Mouse (Mus musculus) inflammation-experienced regulatory T-cells, adult 16 weeks (primary cell): ENCODE data around the gene Pxk. TPM values are rescaled to one million over a fixed set of nuclear protein-coding genes. Genes with fewer than 3 reads are reported as not detected.

Source experiments
- polyA plus RNA-seq: library from polyadenylated mRNA; unstranded; fragments of 100-300 nt; shearing (Covaris generic); gene quantifications from one replicate; pipeline ENCODE4 v1.2.1, GENCODE M21; 2017

Gene Pxk
- 40.2 TPM for polyA plus RNA-seq

DNA sequence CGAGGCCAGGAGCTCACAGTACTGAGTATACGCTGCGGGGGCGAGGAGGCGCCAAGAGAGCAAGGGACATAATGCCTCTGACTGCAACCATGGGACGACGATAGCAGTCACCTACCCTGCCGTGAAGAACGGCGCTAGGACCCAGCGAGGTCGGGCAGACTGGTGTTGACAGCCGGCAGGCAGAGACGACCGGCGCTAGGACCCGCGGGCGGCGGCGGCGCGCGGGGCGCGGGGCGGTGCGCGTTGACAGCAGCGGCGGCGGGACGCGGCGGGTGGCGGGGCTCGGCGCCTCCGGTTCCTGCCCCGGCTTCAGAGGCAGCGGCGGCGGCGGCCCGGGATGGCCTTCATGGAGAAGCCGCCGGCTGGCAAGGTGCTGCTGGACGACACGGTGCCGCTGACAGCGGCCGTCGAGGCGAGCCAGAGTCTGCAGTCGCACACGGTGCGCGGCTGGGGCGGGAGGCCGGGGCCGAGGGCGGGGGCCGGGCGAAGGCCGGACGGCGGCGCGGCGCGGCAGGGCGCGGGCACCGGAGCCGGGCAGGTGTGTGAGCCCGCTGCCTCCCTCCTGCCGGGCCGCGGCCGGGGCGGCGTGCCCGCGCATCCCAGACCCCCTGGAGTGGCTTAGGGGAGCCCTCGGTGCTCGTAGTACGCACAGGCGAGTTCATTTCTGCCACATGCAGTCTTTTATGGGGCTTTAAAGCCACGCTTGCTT, at the start of gene Pxk:
TSS of gene Pxk (plus strand) at position 234 of the 709 bp plus-strand sequence.

DNA sequence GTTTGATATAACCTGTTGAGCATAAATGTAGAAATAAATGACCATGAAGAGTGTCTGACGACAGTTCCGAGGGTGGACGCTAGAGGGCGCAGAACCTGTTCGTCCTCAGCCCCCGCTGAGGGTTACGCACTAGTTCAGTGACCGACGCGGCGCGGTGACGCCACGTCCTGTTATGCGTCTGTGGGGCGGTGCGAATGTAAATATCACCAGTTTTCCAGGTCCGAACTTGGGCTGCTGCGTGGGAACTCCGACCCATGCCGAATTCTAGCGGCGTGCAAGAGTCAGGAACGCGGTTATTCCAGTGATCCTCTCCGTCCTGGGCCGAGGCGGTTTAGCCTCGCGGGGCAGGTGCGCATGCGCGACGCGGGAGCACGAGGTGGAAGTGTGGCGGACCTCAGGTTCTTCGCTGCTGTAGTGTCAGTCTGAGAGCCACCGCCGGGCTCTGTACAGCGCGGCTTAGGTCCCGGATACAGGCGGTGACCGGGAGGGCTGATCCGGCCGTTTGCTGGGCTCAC, 17.8 kb upstream of the Pxk start, which contains the start of gene Rpp14:
TSS of gene Rpp14 (plus strand) at position 203 of the 515 bp plus-strand sequence.

DNA sequence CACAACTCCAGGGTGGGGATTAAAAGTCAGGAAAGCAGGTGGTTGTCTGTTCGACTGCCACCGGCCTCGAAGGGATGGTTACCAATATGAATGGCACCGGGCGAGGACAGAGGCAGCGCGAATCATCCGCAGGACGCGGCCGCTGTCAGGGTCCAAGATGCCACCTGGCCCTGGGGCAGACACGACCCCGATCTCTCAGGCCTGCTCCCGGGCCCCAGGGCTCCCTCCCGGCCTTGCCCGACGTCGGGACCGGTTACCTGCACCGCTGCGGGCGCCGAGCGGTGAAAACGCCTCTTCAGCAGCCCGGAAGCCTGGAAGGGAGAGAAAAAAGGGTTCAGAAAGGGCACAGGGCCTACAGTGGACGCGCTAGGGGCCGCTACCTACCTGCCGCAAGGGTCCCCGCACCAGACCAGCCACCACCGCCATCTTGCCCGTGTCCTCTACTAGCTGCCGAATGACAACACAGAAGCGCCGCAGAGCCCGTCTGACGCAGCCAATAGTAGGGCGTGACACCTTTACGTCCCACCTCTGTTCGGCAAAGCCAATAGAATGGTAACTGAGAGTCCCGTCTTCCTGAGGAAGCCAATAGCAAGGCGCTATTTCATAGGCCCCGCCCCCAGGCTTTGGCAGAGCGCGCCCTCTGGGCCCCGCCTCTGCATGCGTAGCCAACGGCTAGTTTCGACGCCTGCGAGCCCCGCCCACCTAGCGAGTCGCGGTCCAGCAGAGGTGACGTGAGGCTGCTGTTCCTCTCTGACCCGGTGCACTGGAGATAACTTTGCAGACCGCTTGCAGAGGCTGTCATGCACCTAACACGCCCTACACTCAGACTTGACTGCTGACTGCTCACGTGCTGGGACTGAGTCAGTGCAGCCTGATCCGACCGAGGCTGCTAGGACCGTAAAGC, 74.7 kb downstream of the Pxk start, which contains the start of gene Pdhb:
TSS of gene Pdhb (minus strand) at position 519 of the 904 bp plus-strand sequence.

DNA sequence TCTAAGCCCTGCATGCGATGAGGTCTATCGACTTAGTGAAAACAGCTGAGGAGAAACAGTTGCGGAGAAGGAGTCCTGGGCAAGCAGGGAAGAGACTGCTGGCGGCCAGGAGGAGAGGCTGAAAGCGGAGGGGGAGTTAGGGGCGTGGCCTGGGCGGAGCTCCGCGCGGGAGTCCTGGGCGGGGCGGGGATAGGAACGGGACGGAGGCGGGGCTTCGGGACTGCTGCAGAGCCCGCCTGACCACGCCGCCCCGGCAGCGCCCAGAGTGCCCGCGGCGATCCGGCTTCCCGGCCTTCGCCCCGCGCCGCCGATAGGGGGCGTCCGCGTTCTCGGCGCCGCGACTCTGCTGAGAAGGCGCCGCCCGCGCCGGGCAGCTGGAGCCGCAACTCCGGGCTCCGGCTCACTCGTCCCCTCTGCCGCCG, 115.8 kb downstream of the Pxk start, which contains the start of gene Kctd6:
TSS of gene Kctd6 (plus strand) at position 338 of the 422 bp plus-strand sequence.

Other genes with a start within 250 kb of the Pxk start
- not detected for gene Gm45521, start 140.9 kb upstream of the Pxk start, polyA plus RNA-seq
- gene Dnase1l3, start 103.6 kb upstream of the Pxk start, polyA plus RNA-seq = 2.0 TPM
- 39.0 TPM for gene Abhd6, start 95.3 kb upstream of the Pxk start, polyA plus RNA-seq
- 45.1 TPM for gene Rpp14, start 17.8 kb upstream of the Pxk start, polyA plus RNA-seq
- gene Pdhb, start 74.8 kb downstream of the Pxk start, polyA plus RNA-seq = 172 TPM
- gene Kctd6, start 115.9 kb downstream of the Pxk start, polyA plus RNA-seq = 1.1 TPM
- gene Acox2, start 161.1 kb downstream of the Pxk start, polyA plus RNA-seq = not detected
- not detected for gene Fam107a, start 219.8 kb downstream of the Pxk start, polyA plus RNA-seq